Mouse (Mus musculus) heart, adult 8-10 months (tissue): Measurements from ENCODE around the gene Chad. TPM values are rescaled to one million over a fixed set of nuclear protein-coding genes. Genes with fewer than 3 reads are reported as not detected.

ENCODE experiments used
- DNase-seq: peaks from one replicate; pipeline ENCODE4 v3.0.0; 2022; ENCODE audit warnings: low spot score
- total RNA-seq, 4 experiments: library from RNA; stranded (reverse); gene quantifications; 2 replicates each; pipeline ENCODE4 v1.2.4; 2022

The Chad gene
- total RNA-seq, 4 experiments from 2014 or later, result 0.43 to 2.4 (median 0.86) TPM

DNA sequence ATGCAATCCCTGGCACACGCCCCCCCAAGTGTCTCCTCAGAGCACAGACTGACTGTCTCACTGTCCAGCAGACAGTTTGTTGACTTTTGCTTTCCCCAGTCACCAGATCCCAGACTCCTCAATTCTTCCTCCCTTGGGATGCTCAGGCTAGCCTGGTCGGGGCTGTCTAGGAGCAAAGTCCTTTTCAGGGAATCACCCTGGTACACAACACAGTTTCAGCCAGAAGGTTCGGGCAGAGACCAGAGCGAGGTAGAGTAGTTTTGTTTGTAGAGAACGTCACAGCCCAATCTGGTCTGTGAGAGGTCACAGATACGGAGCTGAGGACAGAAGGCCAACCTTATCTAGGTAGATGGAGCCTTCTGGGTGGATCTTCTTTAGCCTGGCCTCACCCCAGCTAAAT, 1.7 kb downstream of the Chad start:
- no peak for DNase-seq

DNA sequence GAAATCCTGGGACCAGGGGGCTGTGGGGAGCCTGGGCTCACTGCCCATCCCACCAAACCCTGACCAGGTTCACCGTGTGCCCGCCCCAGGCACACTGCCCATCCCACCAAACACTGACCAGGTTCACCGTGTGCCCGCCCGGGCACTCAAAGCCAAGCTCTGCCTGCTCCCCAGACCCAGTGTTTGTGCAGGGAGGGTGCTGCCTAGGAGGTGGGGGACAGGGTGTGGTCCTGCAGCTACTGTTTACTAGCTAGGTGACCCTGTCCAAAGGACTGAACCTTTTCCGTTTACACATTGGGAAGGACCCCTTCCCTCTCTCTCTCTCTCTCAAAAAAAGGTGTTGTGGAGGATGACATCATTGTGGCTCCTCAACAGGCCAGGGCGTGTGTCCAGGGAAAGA, 2.5 kb downstream of the Chad start:
- no peak for DNase-seq

DNA sequence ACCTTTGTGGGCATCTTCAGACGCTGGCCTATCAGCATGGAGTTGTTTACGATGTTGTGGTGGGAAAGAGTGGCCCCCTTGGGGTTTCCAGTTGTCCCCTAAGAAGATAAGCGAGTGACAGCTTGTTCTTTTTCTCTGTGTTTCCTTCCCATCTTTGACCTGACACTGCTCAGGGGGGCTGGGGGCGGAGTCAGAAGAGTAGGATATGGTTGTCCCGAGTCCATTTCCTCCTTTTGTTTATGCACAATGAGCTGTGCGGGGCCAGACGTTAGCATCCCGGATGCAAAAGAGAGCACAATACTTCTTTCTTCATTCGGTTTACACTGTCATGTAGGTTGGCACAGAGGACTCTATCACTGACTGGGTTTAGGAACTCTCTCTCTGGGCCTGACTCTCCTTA, 5.8 kb downstream of the Chad start:
- peak; percentile 51 for DNase-seq

DNA sequence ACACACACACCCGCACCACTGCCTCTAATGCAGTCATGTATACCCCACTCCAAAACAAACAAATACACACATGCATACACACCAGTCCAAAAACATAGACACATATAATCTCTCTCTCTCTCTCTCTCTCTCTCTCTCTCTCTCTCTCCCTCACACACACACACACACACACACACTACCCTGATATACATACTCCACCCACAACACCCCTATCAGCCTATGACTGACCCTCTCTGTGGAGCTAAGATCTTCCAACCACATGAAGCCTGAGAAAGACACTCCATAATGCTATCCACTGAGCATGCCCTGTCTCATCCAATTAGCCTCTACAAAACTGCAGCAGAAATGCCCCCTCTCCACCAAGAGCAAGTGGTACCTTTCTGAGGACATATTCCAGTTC, 7.0 kb downstream of the Chad start:
- DNase-seq, result no peak

DNA sequence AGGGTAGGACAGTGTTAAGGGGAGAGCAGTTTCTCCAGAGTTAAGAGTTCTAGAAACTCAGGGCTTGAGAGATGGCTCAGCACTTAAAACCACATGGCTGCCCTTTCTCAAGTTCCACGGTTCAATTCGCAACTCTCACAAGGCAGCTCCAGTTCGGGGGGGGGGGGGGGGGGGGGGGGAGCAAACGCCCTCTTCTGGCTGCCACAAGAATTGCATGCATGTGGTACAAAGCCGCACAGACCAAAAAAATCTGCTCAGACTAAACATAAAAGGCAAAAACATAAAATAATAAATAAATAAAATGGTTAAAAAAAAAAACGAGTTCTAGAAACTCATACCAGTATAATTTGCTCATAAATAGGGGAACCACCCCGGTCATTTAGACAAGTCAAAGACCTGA, 9.7 kb downstream of the Chad start:
- no peak for DNase-seq

DNA sequence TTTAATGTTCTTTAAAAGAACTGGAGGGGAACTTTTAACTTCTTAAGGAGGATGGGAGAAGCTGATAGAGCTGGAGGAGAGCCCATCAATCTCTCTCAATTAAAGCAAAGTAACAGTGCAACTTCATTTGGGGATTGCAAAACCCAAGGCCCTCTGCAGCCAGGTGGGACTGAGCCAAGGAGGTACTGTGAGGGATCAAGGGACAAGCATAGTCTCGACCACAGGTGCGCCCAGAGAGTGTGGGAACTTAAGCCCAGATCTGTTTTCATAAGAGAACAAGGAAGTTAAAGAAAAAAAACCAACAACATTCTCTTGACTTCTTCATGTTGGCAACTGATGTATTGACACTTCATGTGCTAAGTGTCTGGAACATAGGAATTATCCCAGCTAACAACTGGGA, 10.2 kb downstream of the Chad start:
- no peak for DNase-seq

DNA sequence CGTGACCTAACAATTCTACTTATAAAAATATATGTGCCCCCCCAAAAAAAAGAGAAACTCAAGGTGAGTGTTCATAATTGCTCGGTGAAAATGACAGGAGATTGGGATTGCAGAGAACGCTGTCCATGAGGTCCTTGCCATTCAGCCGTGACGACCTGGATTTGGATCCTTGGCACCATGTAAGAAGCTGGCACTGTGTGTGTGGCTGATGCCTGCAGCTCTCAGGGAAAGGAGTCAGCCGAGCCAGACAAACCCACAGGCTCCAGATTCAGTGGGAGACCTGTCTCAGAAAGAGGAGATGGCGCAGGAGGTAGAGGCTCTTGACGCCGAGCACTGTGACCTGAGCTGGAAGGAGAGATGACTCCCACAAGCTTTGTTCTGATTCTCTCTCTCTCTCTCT, 11.5 kb downstream of the Chad start:
- no peak for DNase-seq

DNA sequence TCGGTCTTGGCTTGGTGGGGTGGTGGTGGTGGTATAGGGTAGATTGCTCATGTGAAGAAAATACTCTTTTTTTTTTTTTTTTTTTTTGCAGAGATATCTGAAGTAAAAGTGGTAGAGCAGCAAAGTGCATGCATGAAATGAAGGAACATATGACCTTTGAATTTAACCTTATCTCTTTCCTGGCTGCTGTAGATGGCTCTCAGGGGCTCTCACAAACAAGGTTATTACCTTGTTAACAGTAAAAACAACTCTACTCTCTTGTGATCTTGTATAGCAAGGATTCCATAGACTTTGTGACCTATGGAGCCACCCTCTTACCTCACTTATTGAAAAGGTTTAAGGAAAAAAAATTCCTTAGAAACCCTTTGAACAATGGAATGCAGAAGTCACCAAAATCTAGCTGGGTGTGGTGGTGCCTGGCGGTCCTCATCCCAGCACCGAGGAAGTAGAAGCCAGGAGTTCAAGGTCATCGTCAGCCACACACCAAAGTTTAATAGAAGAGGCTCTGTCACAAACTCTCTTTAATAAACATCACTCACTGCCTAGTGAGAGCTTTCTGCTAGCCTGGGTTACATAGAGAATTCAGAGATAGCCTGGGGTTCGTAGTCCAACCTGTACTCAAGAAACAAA, 15.4 kb downstream of the Chad start:
- DNase-seq, result no peak

DNA sequence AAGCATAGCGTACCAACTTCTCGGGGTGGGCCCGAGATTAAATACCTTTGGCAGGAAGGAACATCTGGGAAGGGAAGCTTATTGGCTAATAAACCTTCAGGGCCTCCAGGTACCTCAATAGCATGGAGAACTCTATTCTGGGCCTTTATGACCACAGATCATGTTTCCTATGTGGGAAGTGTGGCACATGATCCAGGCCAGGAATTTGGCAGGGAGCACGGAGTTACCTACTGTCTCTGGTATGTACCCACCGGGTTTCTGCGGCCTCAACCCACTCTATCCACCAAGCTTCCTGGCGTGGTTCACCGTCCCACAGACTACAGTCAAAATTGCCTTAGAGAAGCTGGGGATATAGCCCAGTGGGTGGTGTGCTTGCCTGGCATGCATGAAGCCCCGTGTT, 20.2 kb downstream of the Chad start:
- DNase-seq, result no peak

DNA sequence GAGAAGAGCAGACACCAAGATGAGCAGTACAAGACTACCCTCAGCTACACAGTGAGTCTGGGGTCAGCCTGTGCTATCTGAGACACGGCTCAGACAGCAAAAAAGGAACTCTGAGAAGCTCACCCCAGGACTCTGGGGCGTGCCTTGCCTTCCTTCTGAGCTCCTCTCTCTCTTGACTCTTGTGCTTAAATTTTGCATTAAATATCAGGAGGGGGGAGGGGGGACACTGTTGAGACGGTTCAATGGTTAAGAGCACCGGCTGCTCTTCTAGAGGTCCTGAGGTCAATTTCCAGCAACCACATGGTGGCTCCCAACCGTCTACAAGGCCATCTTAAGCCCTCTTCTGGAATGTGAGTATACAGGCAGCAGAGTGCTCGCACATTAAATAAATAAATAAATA, 22.7 kb downstream of the Chad start:
- no peak for DNase-seq

DNA sequence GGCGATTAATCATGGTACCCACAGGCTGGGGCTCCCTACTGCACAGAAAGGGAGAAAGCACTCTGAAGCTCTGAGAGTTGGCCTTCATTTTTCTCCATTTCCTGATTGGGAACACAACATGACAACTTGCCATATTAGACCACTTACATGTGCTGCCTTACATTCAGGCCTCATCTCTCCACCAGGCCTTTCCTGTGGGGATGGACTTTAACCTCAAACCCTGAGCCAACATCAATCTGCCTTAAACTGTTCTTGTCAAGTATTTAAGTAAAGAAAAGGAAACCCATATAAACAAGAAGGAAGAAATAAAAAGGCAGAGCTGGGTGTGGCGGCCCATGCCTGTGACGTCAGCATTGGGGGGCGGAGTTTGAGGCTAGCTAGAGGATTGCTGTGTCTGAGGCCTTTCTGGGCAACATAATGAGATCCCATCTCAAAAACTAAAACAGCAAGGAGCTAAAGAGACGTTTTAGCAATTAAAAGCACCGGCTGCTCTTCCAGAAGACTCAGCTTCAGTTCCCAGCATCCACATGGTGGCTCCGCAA, 31.5 kb downstream of the Chad start:
- DNase-seq, result no peak

DNA sequence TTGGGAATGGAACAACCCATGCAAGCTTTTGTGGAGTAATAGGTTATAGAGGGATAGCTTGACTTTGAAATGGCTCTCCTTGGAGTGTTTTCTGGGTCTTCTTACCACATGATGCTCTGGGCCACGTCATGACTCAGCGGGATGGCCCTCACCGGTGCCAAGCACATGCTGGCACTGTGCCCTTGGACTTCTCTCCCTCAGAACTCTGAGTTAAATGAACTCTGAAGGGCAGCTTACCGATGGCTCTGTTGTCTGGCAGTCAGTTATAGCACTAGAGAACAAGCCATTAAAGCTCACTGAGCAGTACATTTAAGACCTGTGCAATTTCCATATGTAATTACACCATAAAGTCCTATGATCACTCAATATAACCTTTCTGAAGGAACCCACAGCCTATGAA, 32.5 kb downstream of the Chad start:
- peak; percentile 56 for DNase-seq

DNA sequence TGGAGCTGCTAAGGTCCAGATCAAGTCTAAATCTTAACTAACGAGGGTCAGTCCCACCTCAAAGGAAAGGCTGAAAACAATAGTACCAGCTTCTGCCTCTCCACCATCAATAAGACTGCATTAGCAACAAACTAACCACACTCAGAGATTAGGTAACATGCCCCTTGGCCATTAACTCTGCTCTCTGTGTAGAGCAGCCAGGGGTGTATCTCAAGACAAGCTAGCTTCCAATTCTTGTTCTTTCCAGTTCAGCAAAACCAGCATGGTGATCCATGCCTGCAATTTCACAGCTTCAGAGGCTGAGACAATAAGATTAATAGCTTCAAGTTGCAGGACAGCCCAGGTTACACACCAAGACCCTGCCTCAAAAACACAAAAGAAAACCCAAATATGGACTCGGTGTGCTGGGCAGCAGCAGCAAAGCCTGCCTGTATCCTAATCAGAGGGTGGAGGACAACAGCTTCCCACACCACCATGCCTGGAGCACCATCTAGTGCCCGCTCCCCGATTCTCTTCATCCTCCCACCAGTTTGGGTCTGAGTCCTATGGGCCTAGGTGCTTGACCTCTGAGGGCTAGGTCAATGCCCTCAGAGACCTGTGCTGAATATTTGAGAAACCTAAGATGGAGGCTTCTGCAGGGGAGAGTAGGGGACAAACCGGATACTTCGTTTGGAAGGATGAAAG, 33.7 kb downstream of the Chad start:
- no peak for DNase-seq

DNA sequence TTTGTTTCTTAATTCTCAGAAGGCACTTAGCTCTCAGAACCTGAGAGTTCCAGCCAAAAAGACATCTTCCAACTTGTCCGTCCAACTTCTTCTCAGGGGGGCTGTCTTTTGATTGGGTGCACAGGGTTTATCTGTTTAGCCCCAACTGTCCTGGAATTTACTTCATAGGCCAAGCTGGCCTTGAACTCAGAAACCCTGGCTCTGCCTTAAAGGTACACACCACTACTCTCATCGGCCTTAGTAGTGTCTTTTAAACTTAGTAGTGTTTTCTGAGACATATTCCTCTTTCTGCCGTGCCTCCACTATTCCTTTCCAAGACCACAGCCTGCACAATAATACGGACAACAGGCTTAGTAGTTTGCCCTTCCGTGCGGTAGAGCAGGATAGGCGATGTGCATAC, 35.6 kb downstream of the Chad start:
- DNase-seq, result no peak

DNA sequence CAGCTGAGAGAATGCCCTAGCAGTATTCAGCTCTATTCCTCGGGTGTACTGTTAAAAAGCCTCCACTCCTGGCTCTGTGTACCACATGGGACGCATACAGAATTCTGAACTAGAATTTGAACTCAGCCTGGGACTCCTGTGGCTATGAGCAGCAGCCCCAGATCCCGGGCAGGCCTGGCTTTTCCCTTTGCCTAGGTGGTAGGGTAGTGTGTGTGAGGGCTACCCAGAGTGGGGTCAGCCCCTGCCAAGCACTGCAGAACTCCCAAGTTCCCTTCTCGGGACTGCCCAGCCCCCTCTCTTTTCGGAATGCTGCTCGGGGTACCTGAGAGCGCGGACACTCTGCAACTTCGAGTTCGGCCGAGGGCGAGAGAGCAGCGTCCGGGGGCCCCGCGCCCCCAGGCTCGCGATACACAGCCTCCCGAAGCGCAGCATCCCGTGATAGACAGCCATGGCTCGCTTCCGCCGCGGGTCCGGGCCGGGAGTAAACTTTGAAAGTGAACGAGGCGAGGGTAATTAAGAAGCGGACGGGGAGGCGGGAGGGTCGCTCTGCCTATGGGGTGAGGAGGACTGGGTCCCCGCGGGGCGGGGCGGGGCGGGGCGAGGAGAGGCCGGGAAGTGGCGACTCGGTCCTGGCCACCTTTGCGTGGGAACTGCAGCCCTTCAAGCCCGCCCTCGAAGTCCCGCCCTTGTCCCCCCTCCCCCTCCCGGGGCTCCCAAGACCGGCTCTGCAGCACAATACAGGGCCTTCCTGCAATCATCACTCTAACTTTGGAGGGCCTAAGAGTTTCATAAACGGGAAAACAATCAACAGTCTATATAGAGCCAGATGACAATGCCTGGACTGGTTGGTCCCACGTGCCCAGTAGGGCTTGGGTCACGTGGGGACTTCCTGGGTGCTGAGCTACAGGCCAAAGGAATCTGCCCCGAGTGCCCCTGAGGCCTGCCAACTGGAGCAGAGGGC, 36.8 kb downstream of the Chad start, which contains the start of gene Acsf2:
Gene Acsf2 (minus strand): TSS at position 551 of the 961 bp plus-strand sequence.
- peak; percentile 81 for DNase-seq

DNA sequence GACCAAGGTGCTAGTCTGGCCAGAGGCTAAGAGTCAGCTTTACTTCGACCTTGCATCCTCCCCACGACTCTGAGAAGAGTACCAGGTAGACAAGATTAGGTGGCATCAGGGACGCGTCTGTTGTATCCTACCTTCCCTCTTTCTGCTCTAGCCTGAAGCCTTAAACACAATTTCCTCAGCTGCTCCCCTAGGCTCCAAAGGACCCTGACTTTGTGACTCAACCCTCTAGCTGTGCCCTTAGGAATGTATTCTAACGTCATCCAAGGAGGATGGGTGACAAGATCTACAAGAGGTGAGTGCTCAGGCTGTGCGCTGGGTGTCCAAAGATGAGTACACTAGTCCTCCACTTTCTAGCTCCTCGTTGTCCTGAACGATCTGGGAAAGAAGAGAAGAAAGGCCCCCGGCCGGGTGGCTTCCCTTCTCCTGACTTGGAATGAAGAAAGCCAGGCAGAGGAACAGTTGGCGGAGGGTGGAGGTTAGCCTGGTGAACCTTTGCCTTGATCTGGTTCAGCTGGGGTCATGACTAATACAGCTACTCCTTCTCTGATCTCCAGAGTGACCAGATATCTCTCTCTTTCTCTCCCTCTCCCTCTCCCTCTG, 37.6 kb downstream of the Chad start:
- DNase-seq, result no peak

DNA sequence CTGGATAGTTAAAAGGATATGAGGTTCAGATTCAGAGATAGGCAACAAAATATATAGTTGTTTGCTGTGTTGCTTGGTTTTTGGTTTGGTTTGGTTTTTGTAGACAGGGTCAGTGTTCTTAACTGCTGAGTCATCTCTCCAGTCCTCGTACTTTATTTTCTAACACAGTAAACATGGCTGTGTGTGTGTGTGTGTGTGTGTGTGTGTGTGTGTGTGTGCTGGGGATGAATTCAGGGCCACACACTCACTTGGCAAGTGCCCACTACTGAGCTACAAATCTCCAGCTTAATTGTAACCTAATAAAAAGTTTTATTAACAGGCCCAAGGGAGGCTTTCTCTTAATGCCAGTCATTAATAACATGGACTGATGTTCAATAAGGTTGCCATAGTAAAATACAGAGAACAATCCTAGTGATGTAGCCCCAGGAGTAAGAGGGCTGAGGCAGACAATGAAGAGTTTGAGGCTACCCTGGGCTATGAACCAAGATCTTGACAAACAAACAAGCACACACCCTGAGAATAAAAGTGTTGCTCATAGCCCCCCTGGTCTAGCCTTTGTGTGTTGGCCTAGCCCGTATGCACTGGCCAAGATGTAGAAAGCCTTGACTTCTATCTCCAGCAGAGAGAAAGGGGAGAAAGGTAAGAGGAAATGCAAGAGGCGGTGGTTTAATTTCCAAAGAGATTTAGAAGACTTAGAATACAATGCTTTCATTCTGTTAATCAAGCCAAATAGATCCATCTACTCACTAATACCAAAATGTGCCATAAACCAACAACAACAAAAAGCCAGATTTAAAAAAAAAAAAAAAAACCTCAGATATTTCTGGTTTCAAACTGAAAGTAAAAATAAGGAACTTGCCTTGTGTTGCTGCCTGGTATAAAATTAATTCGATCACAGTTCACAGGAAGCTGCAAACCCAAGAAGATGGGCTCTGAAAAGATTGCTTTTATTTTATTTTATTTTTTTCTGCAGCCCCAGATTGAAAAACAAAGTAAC, 46.2 kb downstream of the Chad start:
- no peak for DNase-seq

DNA sequence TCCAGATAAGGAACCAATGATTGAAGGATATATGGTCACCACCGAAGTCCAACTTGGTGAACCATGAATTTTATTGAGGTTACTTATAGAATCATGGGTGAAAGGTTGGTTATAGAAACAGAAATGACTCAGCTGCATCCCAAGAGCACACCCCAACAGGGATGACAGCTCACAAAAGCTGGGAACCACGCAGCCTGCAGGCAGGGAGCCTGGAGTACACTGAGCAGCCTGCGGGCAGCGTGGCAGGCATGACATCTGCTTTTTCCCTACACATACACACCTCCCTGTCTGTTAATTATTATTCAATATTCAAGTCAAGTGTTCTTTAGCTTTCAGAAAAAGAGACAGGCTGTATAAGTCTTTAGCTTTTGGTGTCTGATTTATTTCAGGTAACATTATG, 49.8 kb downstream of the Chad start:
- DNase-seq, result no peak

DNA sequence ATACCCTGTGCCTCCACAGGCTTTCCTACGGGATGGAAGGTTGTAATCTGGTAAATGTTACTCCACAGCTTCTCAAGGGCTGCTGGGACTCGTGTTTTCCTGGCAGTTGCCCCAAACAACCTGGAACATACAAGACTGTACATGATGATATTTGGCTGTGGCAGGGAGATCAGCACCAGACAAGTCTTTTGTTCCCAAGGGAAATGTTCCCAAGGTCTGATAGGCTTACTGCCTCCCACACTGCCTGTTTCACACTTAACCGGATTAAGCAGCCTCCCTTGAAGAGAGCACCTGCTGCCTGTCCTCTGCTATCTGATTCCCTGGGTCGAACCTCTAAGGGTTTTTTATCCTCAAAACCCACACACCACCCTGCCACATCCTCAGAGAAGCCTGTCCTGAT, 50.6 kb downstream of the Chad start:
- DNase-seq, result no peak

DNA sequence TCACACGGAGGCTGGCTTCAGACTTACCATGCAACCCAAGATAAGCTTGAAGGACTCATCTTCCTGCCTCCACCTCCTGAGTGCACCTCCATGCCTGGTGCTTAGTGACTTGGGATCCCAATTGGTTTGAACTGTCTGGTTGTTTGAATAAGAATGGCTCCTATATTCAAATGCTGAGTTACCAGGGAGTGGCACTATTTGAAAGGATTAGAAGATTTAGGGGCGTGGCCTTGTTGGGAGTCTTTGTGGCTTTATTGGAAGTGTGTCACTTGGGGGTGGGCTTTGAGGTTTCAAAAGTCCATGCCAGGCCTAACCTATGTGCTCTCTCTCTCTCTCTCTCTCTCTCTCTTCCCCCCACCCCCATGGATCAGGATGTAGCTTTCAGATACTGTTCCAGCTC, 52.8 kb downstream of the Chad start:
- no peak for DNase-seq
